Mouse (Mus musculus): ENCODE results near the gene Catsperd. TPM values are rescaled to one million over a fixed set of nuclear protein-coding genes. Genes with fewer than 3 reads are reported as not detected.
"Not testable (repeated sequence)": the region's sequence is repeated elsewhere in the genome, so short reads cannot be mapped to it uniquely, and the experiment has no call there.

Catsperd gene
- polyA plus RNA-seq, 1 experiment from 2014 or later: 0.93 TPM

GRCm38 (mm10) chr17:56611323-56611722 lies 16.6 kb upstream of the Catsperd start:
- no peak overlapping the region for H3K4me3 ChIP-seq (ENCODE audit: low read depth, low read length)
- no peak overlapping the region for H3K27ac ChIP-seq (ENCODE audit: low read depth, low read length)
- no peaks in the 10 kb centered on the region for H3K9me3 ChIP-seq (ENCODE audit: control insufficient read depth, low read length)
- DNase-seq (ENCODE audit: low spot score, missing footprints) (no peak), ATAC-seq (ENCODE audit: low FRiP score) (no peak)
- H3K9ac ChIP-seq (ENCODE audit: low read length): no peak overlapping the region
- 71% methylated on average over 2 of the region's 2 CpGs for WGBS
- peaks cover 28% of the 10 kb centered on the region for H3K4me1 ChIP-seq (ENCODE audit: control insufficient read depth, insufficient read depth, low read length)
- H3K36me3 ChIP-seq (ENCODE audit: control insufficient read depth, insufficient read depth, low read length): peaks cover 14% of the 10 kb centered on the region
- no peaks in the 10 kb centered on the region for H3K27me3 ChIP-seq (ENCODE audit: control insufficient read depth, insufficient read depth, low read length)
- no peak overlapping the region for H3K4me2 ChIP-seq

DNA sequence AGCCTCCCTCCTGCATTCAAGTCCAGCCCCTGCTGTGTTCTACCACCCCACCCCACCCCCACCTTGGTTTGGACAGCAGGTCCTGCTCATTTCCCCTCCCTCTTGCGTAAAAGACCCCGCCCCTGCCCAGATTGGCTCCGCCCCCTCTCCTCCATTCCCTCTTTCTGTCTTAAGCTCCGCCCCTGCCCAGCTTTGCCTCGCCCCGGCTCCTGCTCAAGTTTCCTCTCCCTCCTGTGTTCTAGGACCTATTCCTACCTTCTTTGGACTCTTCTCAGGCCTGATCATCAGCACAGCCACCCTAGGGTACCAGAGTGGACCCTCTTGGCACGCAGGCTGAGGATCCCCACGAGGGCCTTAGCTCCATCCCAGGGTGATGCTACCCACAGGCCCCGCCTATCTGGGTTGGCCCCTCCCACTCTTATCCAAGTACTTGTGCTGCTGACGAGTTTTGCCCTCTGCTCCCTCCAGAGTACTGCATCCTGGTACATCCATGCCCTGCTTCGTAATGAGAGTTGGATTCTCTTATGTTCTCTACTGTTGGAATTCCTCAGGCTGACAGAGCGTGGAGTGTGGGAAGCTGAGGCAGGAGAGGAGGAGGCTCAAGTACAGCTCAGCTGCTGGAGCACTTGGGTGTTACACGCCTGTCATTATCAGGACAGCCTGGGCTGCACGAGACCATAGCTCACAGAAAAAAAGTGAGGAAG lies 15.9 kb upstream of the Catsperd start:
- WGBS: 15% methylated on average over 14 of the region's 14 CpGs
- H3K27me3 ChIP-seq (ENCODE audit: control insufficient read depth, insufficient read depth, low read length): no peaks in the 10 kb centered on the region
- peak overlapping the region; percentile 24; the same call in 1 of the 2 replicates for H3K4me2 ChIP-seq
- H3K4me1 ChIP-seq (ENCODE audit: control insufficient read depth, insufficient read depth, low read length): peaks cover 28% of the 10 kb centered on the region
- H3K9me3 ChIP-seq (ENCODE audit: control insufficient read depth, low read length): no peaks in the 10 kb centered on the region
- ATAC-seq (ENCODE audit: low FRiP score) (no peak), DNase-seq (ENCODE audit: low spot score, missing footprints) (no peak)
- H3K4me3 ChIP-seq (ENCODE audit: low read depth, low read length): no peak overlapping the region
- no peak overlapping the region for H3K27ac ChIP-seq (ENCODE audit: low read depth, low read length)
- no peak overlapping the region for H3K9ac ChIP-seq (ENCODE audit: low read length)
- H3K36me3 ChIP-seq (ENCODE audit: control insufficient read depth, insufficient read depth, low read length): peaks cover 7% of the 10 kb centered on the region

- H3K4me3 ChIP-seq (ENCODE audit: low read depth, low read length); DNase-seq (ENCODE audit: low spot score, missing footprints); H3K36me3 ChIP-seq (ENCODE audit: control insufficient read depth, insufficient read depth, low read length); H3K4me2 ChIP-seq; H3K9ac ChIP-seq (ENCODE audit: low read length); H3K27me3 ChIP-seq (ENCODE audit: control insufficient read depth, insufficient read depth, low read length); H3K27ac ChIP-seq (ENCODE audit: low read depth, low read length); ATAC-seq (ENCODE audit: low FRiP score); H3K9me3 ChIP-seq (ENCODE audit: control insufficient read depth, low read length): not testable (repeated sequence)
- 74% methylated on average over 10 of the region's 10 CpGs for WGBS
- peaks cover 28% of the 10 kb centered on the region for H3K4me1 ChIP-seq (ENCODE audit: control insufficient read depth, insufficient read depth, low read length)
Measured at GRCm38 (mm10) chr17:56612565-56612939, 15.4 kb upstream of the Catsperd start.

DNA sequence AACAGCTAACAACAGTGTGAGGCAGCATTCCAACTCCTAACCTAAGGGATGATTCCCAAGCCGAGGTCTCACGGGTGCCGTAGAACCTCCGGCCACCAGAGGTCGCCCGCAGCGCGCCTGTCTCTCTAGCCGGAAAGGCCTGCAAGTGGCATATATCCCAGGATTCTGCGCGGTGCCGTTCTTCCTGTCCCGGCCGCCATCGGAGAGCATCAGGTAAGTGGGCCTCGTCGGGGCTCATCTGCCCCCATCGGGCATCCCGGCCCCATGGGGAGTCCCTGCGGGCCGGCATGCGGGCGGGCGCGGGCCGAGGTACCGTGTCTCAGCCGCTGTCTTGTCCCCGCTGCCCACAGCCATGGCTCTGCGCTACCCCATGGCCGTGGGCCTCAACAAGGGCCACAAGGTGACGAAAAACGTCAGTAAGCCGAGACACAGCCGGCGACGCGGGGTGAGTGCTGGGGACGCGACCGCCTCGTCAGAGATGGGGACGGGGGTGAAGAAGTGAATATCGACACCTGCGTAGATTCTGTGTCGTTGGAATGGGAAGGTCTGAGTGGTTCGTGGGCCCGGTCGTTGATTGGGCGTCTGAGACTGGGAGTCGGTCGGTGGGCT lies 14.6 kb upstream of the Catsperd start, which contains the start of gene Rpl36:
Gene Rpl36, plus strand, starts transcription at position 181 of the 609 bp plus-strand sequence.
- Histone ChIP-seq H3K4me2 (peak within 1 kb of the TSS; percentile 85), H3K4me3 (ENCODE audit: low read depth, low read length) (peak within 1 kb of the TSS; percentile 79), H3K9me3 (ENCODE audit: control insufficient read depth, low read length) (no peaks in the 10 kb centered on the region), H3K27me3 (ENCODE audit: control insufficient read depth, insufficient read depth, low read length) (no peaks in the 10 kb centered on the region), H3K9ac (ENCODE audit: low read length) (peak within 1 kb of the TSS; percentile 84), H3K36me3 (ENCODE audit: control insufficient read depth, insufficient read depth, low read length) (peaks cover 12% of the 10 kb centered on the region), H3K4me1 (ENCODE audit: control insufficient read depth, insufficient read depth, low read length) (peaks cover 28% of the 10 kb centered on the region), H3K27ac (ENCODE audit: low read depth, low read length) (peak within 1 kb of the TSS; percentile 42)
- ATAC-seq (ENCODE audit: low FRiP score) (peak; percentile 59), DNase-seq (ENCODE audit: low spot score, missing footprints) (peak; percentile 100)
- under 1% methylated on average over 52 of the region's 52 CpGs for WGBS

DNA sequence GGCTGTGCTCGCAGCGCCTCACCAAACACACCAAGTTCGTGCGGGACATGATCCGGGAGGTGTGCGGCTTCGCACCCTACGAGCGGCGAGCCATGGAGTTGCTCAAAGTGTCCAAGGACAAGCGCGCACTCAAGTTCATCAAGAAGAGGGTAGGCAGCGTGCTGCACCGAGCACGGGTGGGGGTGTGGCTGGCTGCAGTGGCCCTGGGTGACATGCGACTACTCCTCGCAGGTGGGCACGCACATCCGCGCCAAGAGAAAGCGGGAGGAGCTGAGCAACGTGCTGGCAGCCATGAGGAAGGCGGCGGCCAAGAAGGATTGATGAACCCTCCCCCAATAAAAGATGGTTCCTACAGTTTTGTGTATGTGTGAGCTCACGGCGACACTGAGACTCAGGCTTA lies 14.1 kb upstream of the Catsperd start:
- ATAC-seq (ENCODE audit: low FRiP score): not testable (repeated sequence)
- peaks cover 12% of the 10 kb centered on the region for H3K36me3 ChIP-seq (ENCODE audit: control insufficient read depth, insufficient read depth, low read length)
- WGBS: under 1% methylated on average over 26 of the region's 26 CpGs

DNA sequence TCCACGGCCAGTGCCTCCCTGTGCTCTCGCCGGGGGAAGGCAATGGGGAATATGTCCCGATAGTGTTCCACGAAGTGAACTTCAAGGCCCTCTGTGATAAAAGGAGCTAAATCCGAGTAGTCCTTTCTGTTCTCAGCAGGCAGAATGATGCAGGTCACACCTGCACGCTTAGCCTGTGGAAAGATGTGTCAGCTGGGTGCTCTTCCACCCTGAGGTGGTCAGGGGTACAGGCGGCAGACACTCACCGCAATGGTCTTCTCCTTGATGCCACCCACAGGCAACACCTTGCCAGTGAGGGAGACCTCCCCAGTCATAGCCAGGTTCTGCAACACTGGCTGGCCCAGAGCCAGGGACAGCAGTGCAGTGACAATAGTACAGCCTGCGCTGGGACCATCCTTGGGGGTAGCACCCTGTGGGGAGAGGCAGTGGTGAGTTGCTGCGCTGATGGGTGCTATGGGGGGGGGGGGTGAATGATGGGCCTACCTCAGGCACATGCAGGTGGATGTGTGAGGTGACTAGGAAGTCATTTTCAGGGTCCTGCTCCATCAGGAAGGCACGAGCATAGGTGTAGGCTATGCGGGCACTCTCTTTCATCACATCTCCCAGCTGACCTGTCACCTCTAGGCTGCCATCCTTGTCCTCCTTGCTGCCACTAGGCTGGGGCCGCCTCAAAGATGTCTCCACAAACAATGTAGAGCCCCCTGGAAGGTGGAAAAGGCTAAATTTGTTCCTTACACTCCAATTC lies 13.4 kb upstream of the Catsperd start:
- peak overlapping the region; percentile 85 for H3K4me2 ChIP-seq
- 41% methylated on average over 14 of the region's 14 CpGs for WGBS
- peak overlapping the region; percentile 84 for H3K9ac ChIP-seq (ENCODE audit: low read length)
- DNase-seq (ENCODE audit: low spot score, missing footprints) (no peak), ATAC-seq (ENCODE audit: low FRiP score) (no peak)
- peaks cover 19% of the 10 kb centered on the region for H3K4me1 ChIP-seq (ENCODE audit: control insufficient read depth, insufficient read depth, low read length)
- H3K9me3 ChIP-seq (ENCODE audit: control insufficient read depth, low read length): no peaks in the 10 kb centered on the region
- no peak overlapping the region for H3K27ac ChIP-seq (ENCODE audit: low read depth, low read length)
- H3K4me3 ChIP-seq (ENCODE audit: low read depth, low read length): peak overlapping the region; percentile 79
- no peaks in the 10 kb centered on the region for H3K27me3 ChIP-seq (ENCODE audit: control insufficient read depth, insufficient read depth, low read length)
- peaks cover 16% of the 10 kb centered on the region for H3K36me3 ChIP-seq (ENCODE audit: control insufficient read depth, insufficient read depth, low read length)

More for the DNA sequence above, 14.1 kb upstream of the Catsperd start:
- DNase-seq (ENCODE audit: low spot score, missing footprints); H3K9me3 ChIP-seq (ENCODE audit: control insufficient read depth, low read length); H3K27me3 ChIP-seq (ENCODE audit: control insufficient read depth, insufficient read depth, low read length): not testable (repeated sequence)
- Histone ChIP-seq H3K9ac (ENCODE audit: low read length) (peak overlapping the region; percentile 84), H3K4me3 (ENCODE audit: low read depth, low read length) (peak overlapping the region; percentile 79), H3K4me2 (peak overlapping the region; percentile 85), H3K27ac (ENCODE audit: low read depth, low read length) (peak overlapping the region; percentile 42), H3K4me1 (ENCODE audit: control insufficient read depth, insufficient read depth, low read length) (peaks cover 22% of the 10 kb centered on the region)

GRCm38 (mm10) chr17:56615136-56615784 lies 12.7 kb upstream of the Catsperd start:
- peak overlapping the region; percentile 30; the same call in 1 of the 2 replicates for H3K9ac ChIP-seq (ENCODE audit: low read length)
- H3K27me3 ChIP-seq (ENCODE audit: control insufficient read depth, insufficient read depth, low read length): no peaks in the 10 kb centered on the region
- H3K36me3 ChIP-seq (ENCODE audit: control insufficient read depth, insufficient read depth, low read length): peaks cover 21% of the 10 kb centered on the region
- no peak overlapping the region for H3K4me2 ChIP-seq
- H3K27ac ChIP-seq (ENCODE audit: low read depth, low read length): no peak overlapping the region
- ATAC-seq (ENCODE audit: low FRiP score) (no peak), DNase-seq (ENCODE audit: low spot score, missing footprints) (no peak)
- WGBS: 93% methylated on average over 11 of the region's 11 CpGs
- peaks cover 16% of the 10 kb centered on the region for H3K4me1 ChIP-seq (ENCODE audit: control insufficient read depth, insufficient read depth, low read length)
- no peaks in the 10 kb centered on the region for H3K9me3 ChIP-seq (ENCODE audit: control insufficient read depth, low read length)
- no peak overlapping the region for H3K4me3 ChIP-seq (ENCODE audit: low read depth, low read length)

DNA sequence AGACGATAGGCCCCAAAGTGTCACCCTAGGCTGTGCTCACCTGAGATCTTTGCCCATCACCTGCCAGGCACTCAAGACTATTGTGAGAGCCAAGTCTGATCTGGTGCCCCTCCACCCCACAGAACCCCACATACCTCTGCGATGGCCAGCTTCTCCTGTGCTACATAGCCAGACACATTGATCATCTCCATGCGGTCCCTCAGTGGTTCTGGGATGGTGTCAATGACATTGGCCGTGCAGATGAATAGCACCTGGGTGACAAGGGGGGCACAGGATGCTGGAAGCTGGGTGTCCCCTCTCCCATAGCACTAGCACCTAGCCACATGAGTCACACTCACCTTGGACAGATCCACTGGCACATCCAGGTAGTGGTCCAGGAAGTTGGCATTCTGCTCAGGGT lies 12.2 kb upstream of the Catsperd start:
- 94% methylated on average over 4 of the region's 4 CpGs for WGBS
- H3K9me3 ChIP-seq (ENCODE audit: control insufficient read depth, low read length): no peaks in the 10 kb centered on the region

More for the DNA sequence above, 12.2 kb upstream of the Catsperd start:
- no peak overlapping the region for H3K9ac ChIP-seq (ENCODE audit: low read length)
- H3K36me3 ChIP-seq (ENCODE audit: control insufficient read depth, insufficient read depth, low read length): peaks cover 25% of the 10 kb centered on the region
- no peaks in the 10 kb centered on the region for H3K27me3 ChIP-seq (ENCODE audit: control insufficient read depth, insufficient read depth, low read length)
- H3K4me2 ChIP-seq: no peak overlapping the region
- no peak overlapping the region for H3K27ac ChIP-seq (ENCODE audit: low read depth, low read length)
- H3K4me1 ChIP-seq (ENCODE audit: control insufficient read depth, insufficient read depth, low read length): peaks cover 11% of the 10 kb centered on the region
- DNase-seq (ENCODE audit: low spot score, missing footprints): no peak
- H3K4me3 ChIP-seq (ENCODE audit: low read depth, low read length): no peak overlapping the region
- ATAC-seq (ENCODE audit: low FRiP score): no peak

All from midbrain, embryonic 11.5 days (tissue).